Mouse (Mus musculus) E14TG2a.4 (cell line): ENCODE measurements around the gene Zfp385c.

Source experiments
- CTCF ChIP-seq: conservative IDR thresholded peaks from 2 replicates; pipeline ENCODE4 v1.5.1; 2014; ENCODE audit warnings: low read length
- NANOG ChIP-seq: IDR thresholded peaks from 2 replicates; pipeline ENCODE4 v1.6.1; 2014; ENCODE audit warnings: borderline replicate concordance, low read length, mixed read lengths
- POU5F1 ChIP-seq: IDR thresholded peaks from 2 replicates; pipeline ENCODE4 v1.6.1; 2014; ENCODE audit warnings: low read length, borderline replicate concordance

DNA sequence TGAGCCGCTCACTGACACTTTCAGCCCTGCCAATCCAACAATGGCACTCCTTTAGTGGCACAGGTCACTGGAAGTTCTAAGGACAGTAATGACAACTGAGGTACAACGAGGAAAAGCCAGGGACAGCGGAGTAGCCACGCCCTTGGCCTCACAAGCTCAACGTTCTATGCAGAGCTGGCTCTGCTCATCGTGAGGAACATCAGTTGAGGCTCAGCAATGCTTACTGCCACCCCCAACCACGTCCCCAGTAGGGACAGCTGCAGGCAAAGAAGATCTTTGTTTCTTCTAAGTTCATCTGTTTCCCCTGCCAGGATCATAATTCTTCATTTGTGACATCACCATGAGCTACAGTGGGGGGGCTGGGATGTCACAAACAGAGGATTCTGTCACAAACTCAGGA is 97.6 kb downstream of the Zfp385c start:
- no peak for TF ChIP-seq CTCF
- TF ChIP-seq NANOG, result no peak
- no peak for TF ChIP-seq POU5F1
